Mouse (Mus musculus) lung, postnatal 0 days (tissue): ENCODE data around the gene Cd300lg. TPM values are rescaled to one million over a fixed set of nuclear protein-coding genes. Genes with fewer than 3 reads are reported as not detected.

ENCODE experiments used
- ATAC-seq: fragments of 200-750 bp; cut with Nextera tagmentation; 2 replicates; pipeline ENCODE4 v1.8.0; 2017; ENCODE audit warnings: moderate library complexity
- DNase-seq: peaks from one replicate; pipeline ENCODE4 v3.0.0-alpha.2; 2016; ENCODE audit warnings: low spot score
- H3K27ac ChIP-seq: fragments of 300-500 bp; sonication (generic); 2 replicates; pipeline ENCODE4 v1.5.1; 2014; ENCODE audit warnings: antibody characterized with exemption, mild to moderate bottlenecking, low read length, mixed read lengths
- H3K27me3 ChIP-seq: fragments of 300-500 bp; sonication (generic); replicated peaks from 2 replicates; pipeline ENCODE4 v1.6.1; 2014; ENCODE audit warnings: low read length, mixed read lengths; ENCODE audit not compliant: insufficient read depth
- H3K36me3 ChIP-seq: fragments of 300-500 bp; sonication (generic); 2 replicates; pipeline ENCODE4 v1.6.1; 2014; ENCODE audit warnings: low read length, mixed read lengths; ENCODE audit not compliant: insufficient read depth
- H3K4me1 ChIP-seq: fragments of 300-500 bp; sonication (generic); 2 replicates; pipeline ENCODE4 v1.6.1; 2014; ENCODE audit warnings: antibody characterized with exemption, low read depth, low read length, mixed read lengths; ENCODE audit not compliant: insufficient read depth
- H3K4me2 ChIP-seq: fragments of 300-500 bp; sonication (generic); replicated peaks from 2 replicates; pipeline ENCODE4 v1.6.1; 2014; ENCODE audit warnings: low read depth, mild to moderate bottlenecking, low read length, moderate library complexity, mixed read lengths
- H3K4me3 ChIP-seq: fragments of 300-500 bp; sonication (generic); 2 replicates; pipeline ENCODE4 v1.5.1; 2014; ENCODE audit warnings: low read depth, low read length
- H3K9ac ChIP-seq: fragments of 300-500 bp; sonication (generic); replicated peaks from 2 replicates; pipeline ENCODE4 v1.6.1; 2014; ENCODE audit warnings: low read depth, mild to moderate bottlenecking
- H3K9me3 ChIP-seq: fragments of 300-500 bp; sonication (generic); 2 replicates; pipeline ENCODE4 v1.6.1; 2016; ENCODE audit warnings: low read length, mixed read lengths
- CTCF ChIP-seq: IDR thresholded peaks from 2 replicates; pipeline ENCODE4 v1.5.1; 2016; ENCODE audit warnings: antibody characterized with exemption, mild to moderate bottlenecking
- EP300 ChIP-seq: IDR thresholded peaks from 2 replicates; pipeline ENCODE4 v1.6.1; 2016; ENCODE audit warnings: antibody characterized with exemption, mild to moderate bottlenecking, control low read depth
- WGBS: fragments of 180-500 bp; shearing (Covaris S2); extraction: QIAGEN DNeasy Blood & Tissue Kit; methylation state at CpG from one replicate; pipeline ENCODE4 v1.1.7; 2014; 5-methylcytosine and 5-hydroxymethylcytosine counted together
- polyA plus RNA-seq: library from polyadenylated mRNA; unstranded; fragments of >200 nt; fragmentation: Nextera tagmentation; extraction: Ambion mirVana; gene quantifications from 2 replicates; pipeline ENCODE4 v1.2.1, GENCODE M21; 2015

The Cd300lg gene
- polyA plus RNA-seq, 1 experiment from 2014 or later: 2.4 TPM

GRCm38 (mm10) chr11:102053183-102053582 lies 11.9 kb downstream of the Cd300lg start:
- Histone ChIP-seq H3K27me3 (no peaks in the 10 kb centered on the region), H3K9ac (no peak overlapping the region), H3K36me3 (no peaks in the 10 kb centered on the region), H3K27ac (no peak overlapping the region), H3K9me3 (no peaks in the 10 kb centered on the region), H3K4me1 (peaks cover 4% of the 10 kb centered on the region; the same call in 1 of the 2 replicates), H3K4me3 (no peak overlapping the region), H3K4me2 (no peak overlapping the region)
- ATAC-seq (peak; percentile 43; the same call in 1 of the 2 replicates), DNase-seq (peak; percentile 57)
- no peak for TF ChIP-seq CTCF
- TF ChIP-seq EP300: no peak
- WGBS: 47% methylated on average over 7 of the region's 7 CpGs

GRCm38 (mm10) chr11:102053847-102054246 lies 12.5 kb downstream of the Cd300lg start:
- no peak for ATAC-seq

DNA sequence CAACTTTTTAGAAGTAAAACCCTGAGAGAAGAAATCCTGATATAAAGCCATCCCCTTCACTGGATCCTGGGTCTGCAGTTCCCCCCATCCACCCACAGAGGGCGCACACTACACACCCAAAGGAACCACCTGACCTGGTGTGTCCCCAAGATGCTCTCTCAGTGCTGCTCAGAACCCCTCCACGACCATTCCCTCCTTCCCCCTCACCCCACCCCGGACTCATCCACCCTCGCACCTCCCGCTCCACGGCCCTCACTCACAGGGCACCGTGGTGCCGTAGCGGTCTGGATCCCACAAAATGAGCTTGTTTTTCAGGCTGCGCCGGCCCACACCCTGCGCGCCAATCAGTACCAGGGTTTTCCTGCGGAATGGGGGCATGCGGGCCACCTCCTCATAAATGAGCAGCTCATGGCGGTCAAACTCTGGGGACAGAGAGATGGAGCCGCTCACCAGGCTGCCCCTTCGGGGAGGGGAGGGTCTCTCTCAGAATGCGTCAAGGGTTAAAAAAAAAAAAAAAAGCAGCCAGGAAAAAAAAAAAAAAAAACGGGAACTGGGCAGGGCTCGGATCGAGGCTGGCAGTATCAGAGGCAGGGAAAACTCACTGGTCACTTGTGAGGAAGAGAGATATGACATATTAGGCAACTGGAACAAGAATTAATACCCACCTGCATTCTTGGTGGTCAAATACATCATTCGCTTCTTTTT lies 20.1 kb downstream of the Cd300lg start:
- Histone ChIP-seq H3K4me1 (no peaks in the 10 kb centered on the region), H3K9me3 (no peaks in the 10 kb centered on the region), H3K4me3 (no peak overlapping the region), H3K4me2 (peak overlapping the region; percentile 53), H3K27ac (no peak overlapping the region), H3K36me3 (no peaks in the 10 kb centered on the region), H3K9ac (no peak overlapping the region), H3K27me3 (no peaks in the 10 kb centered on the region)
- TF ChIP-seq EP300 (no peak), CTCF (peak; percentile 97)
- peak; percentile 79 for DNase-seq
- WGBS: 8% methylated on average over 23 of the region's 23 CpGs
- ATAC-seq: peak; percentile 73

More at GRCm38 (mm10) chr11:102053847-102054246, 12.5 kb downstream of the Cd300lg start:
- 22% methylated on average over 9 of the region's 9 CpGs for WGBS
- H3K36me3 ChIP-seq: no peaks in the 10 kb centered on the region
- H3K4me3 ChIP-seq: no peak overlapping the region
- no peak overlapping the region for H3K4me2 ChIP-seq
- TF ChIP-seq CTCF: peak; percentile 63
- TF ChIP-seq EP300: no peak
- H3K27ac ChIP-seq: no peak overlapping the region
- H3K27me3 ChIP-seq: no peaks in the 10 kb centered on the region
- peak; percentile 61 for DNase-seq
- H3K9me3 ChIP-seq: no peaks in the 10 kb centered on the region
- no peak overlapping the region for H3K9ac ChIP-seq
- H3K4me1 ChIP-seq: peaks cover 4% of the 10 kb centered on the region; the same call in 1 of the 2 replicates

DNA sequence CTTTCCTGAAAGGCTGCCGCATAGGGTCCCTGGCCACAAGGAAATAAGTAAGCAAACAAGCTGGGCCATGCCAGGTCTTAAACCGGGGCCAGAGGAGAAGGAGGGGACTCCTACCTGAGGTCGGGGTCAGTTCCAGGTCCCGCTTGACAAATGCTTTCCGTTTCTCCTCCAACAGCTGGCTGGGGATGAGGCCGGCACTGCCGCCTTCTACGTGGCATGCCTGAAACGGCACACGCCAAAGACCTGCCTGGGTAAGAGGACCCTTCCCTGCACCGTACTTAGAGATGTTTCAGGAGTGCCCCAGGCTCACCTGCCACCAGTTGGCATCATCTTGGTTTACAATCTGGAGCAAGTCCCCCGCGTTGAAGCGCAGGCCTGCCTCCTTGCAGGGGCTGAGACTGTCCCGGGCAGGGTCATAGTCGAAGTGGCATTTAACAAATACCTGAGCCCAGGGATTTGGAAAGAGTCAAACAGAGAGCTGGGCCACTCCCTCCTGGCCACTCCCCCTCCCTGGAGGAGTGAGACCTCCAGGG lies 20.7 kb downstream of the Cd300lg start:
- DNase-seq: no peak
- no peak for ATAC-seq
- Histone ChIP-seq H3K9ac (no peak overlapping the region), H3K4me1 (no peaks in the 10 kb centered on the region), H3K9me3 (no peaks in the 10 kb centered on the region), H3K27me3 (no peaks in the 10 kb centered on the region), H3K4me3 (no peak overlapping the region), H3K27ac (no peak overlapping the region), H3K36me3 (no peaks in the 10 kb centered on the region), H3K4me2 (no peak overlapping the region)
- 29% methylated on average over 16 of the region's 16 CpGs for WGBS
- TF ChIP-seq CTCF: no peak
- no peak for TF ChIP-seq EP300

- H3K36me3 ChIP-seq: no peaks in the 10 kb centered on the region
- no peaks in the 10 kb centered on the region for H3K9me3 ChIP-seq
- no peak overlapping the region for H3K9ac ChIP-seq
- H3K4me1 ChIP-seq: no peaks in the 10 kb centered on the region
- H3K4me3 ChIP-seq: no peak overlapping the region
- DNase-seq (no peak), ATAC-seq (no peak)
- no peak overlapping the region for H3K27ac ChIP-seq
- WGBS: 74% methylated on average over 13 of the region's 13 CpGs
- TF ChIP-seq CTCF: no peak
- no peak for TF ChIP-seq EP300
- H3K27me3 ChIP-seq: no peaks in the 10 kb centered on the region
- no peak overlapping the region for H3K4me2 ChIP-seq
These were observed 21.8 kb downstream of the Cd300lg start for GRCm38 (mm10) chr11:102063076-102063475.

- no peak overlapping the region for H3K9ac ChIP-seq
These were observed 27.7 kb downstream of the Cd300lg start for GRCm38 (mm10) chr11:102068969-102069368.

More at GRCm38 (mm10) chr11:102068969-102069368, 27.7 kb downstream of the Cd300lg start:
- Histone ChIP-seq H3K27ac (no peak overlapping the region), H3K4me3 (no peak overlapping the region), H3K4me2 (no peak overlapping the region), H3K4me1 (no peaks in the 10 kb centered on the region), H3K27me3 (no peaks in the 10 kb centered on the region), H3K36me3 (no peaks in the 10 kb centered on the region), H3K9me3 (no peaks in the 10 kb centered on the region)
- WGBS: 51% methylated on average over 2 of the region's 2 CpGs
- TF ChIP-seq CTCF (peak; percentile 63), EP300 (no peak)
- ATAC-seq (no peak), DNase-seq (peak; percentile 12)
